Mouse (Mus musculus) lung, embryonic 16.5 days (tissue): Measurements from ENCODE around the gene Ubl4b. TPM values are rescaled to one million over a fixed set of nuclear protein-coding genes. Genes with fewer than 3 reads are reported as not detected.
A peak's percentile ranks its signal among the peaks of the same experiment; 100 is the strongest.

ENCODE experiments used
- ATAC-seq: fragments of 200-750 bp; cut with Nextera tagmentation; 2 replicates; pipeline ENCODE4 v1.8.0; 2017; ENCODE audit warnings: low read depth, mild to moderate bottlenecking, moderate library complexity
- H3K27ac ChIP-seq: fragments of 300-500 bp; sonication (generic); 2 replicates; pipeline ENCODE4 v1.5.1; 2014; ENCODE audit warnings: mild to moderate bottlenecking, control low read depth, low read length
- H3K27me3 ChIP-seq: fragments of 300-500 bp; sonication (generic); 2 replicates; pipeline ENCODE4 v1.6.1; 2014; ENCODE audit warnings: low read depth, low read length, mixed read lengths; ENCODE audit not compliant: control insufficient read depth, insufficient read depth
- H3K36me3 ChIP-seq: fragments of 300-500 bp; sonication (generic); 2 replicates; pipeline ENCODE4 v1.6.1; 2014; ENCODE audit warnings: low read length; ENCODE audit not compliant: control insufficient read depth, insufficient read depth
- H3K4me1 ChIP-seq: fragments of 300-500 bp; sonication (generic); replicated peaks from 2 replicates; pipeline ENCODE4 v1.6.1; 2014; ENCODE audit warnings: low read length, mixed read lengths; ENCODE audit not compliant: control insufficient read depth, insufficient read depth
- H3K4me2 ChIP-seq: fragments of 300-500 bp; sonication (generic); 2 replicates; pipeline ENCODE4 v1.6.1; 2014; ENCODE audit warnings: low read depth, low read length, control low read depth
- H3K4me3 ChIP-seq: fragments of 300-500 bp; sonication (generic); 2 replicates; pipeline ENCODE4 v1.5.1; 2014; ENCODE audit warnings: mild to moderate bottlenecking, low read length, control low read depth
- H3K9ac ChIP-seq: fragments of 300-500 bp; sonication (generic); 2 replicates; pipeline ENCODE4 v1.6.1; 2014; ENCODE audit warnings: low read length, control low read depth
- H3K9me3 ChIP-seq: fragments of 300-500 bp; sonication (generic); 2 replicates; pipeline ENCODE4 v1.6.1; 2016; ENCODE audit warnings: low read length; ENCODE audit not compliant: control insufficient read depth
- WGBS: fragments of 180-500 bp; shearing (Covaris S2); extraction: QIAGEN DNeasy Blood & Tissue Kit; methylation state at CpG from one replicate; pipeline ENCODE4 v1.1.7; 2014; 5-methylcytosine and 5-hydroxymethylcytosine counted together
- polyA plus RNA-seq: library from polyadenylated mRNA; unstranded; fragments of >200 nt; fragmentation: Nextera tagmentation; extraction: Ambion mirVana; gene quantifications from 2 replicates; pipeline ENCODE4 v1.2.1, GENCODE M21; 2015

Ubl4b gene
- polyA plus RNA-seq, 1 experiment from 2014 or later: not detected

GRCm38 (mm10) chr3:107536810-107537503 is 17.9 kb downstream of the Ubl4b start:
- Histone ChIP-seq H3K9me3 (no peaks in the 10 kb centered on the region), H3K4me2 (peak overlapping the region; percentile 40), H3K9ac (no peak overlapping the region), H3K36me3 (no peaks in the 10 kb centered on the region), H3K4me3 (peak overlapping the region; percentile 1), H3K27me3 (peaks cover 4% of the 10 kb centered on the region; the same call in 1 of the 2 replicates), H3K4me1 (peaks cover 8% of the 10 kb centered on the region; the same call in 1 of the 2 replicates), H3K27ac (no peak overlapping the region)
- WGBS: 3% methylated on average over 17 of the region's 17 CpGs
- ATAC-seq: peak; percentile 86

- ATAC-seq: no peak
- 83% methylated on average over 7 of the region's 7 CpGs for WGBS
- no peaks in the 10 kb centered on the region for H3K9me3 ChIP-seq
- peaks cover 8% of the 10 kb centered on the region; the same call in 1 of the 2 replicates for H3K4me1 ChIP-seq
- H3K4me2 ChIP-seq: no peak overlapping the region
- H3K27me3 ChIP-seq: peaks cover 4% of the 10 kb centered on the region; the same call in 1 of the 2 replicates
- no peak overlapping the region for H3K4me3 ChIP-seq
- H3K9ac ChIP-seq: no peak overlapping the region
- no peak overlapping the region for H3K27ac ChIP-seq
- no peaks in the 10 kb centered on the region for H3K36me3 ChIP-seq
These were observed 19.9 kb downstream of the Ubl4b start for GRCm38 (mm10) chr3:107534951-107535350.

DNA sequence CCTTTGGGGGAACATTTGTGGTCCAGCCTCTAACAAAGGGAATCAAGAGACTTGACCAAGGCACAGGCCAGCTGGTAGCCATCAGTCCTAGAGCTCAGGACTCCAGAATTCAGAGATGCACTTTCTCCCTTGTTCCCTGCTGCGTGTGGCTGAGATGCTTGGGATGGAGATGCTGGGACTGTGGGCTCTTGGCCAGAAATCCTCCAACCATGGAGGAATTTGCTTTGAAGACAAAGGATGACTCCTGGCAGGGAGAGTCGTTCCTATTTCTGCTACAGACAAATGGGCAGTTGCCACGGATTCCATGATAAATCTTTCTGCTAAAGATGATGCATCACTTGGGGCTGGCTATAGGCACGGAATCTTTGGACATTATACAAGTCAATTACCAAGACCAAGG is 21.3 kb downstream of the Ubl4b start:
- Histone ChIP-seq H3K4me2 (no peak overlapping the region), H3K27ac (no peak overlapping the region), H3K9me3 (no peaks in the 10 kb centered on the region), H3K9ac (no peak overlapping the region), H3K27me3 (peaks cover 4% of the 10 kb centered on the region; the same call in 1 of the 2 replicates), H3K4me3 (no peak overlapping the region), H3K4me1 (peaks cover 8% of the 10 kb centered on the region; the same call in 1 of the 2 replicates), H3K36me3 (no peaks in the 10 kb centered on the region)
- ATAC-seq: no peak
- 33% methylated on average over 4 of the region's 4 CpGs for WGBS

- H3K27me3 ChIP-seq: no peaks in the 10 kb centered on the region; the same call in 1 of the 2 replicates
- H3K4me1 ChIP-seq: no peaks in the 10 kb centered on the region
- no peaks in the 10 kb centered on the region for H3K9me3 ChIP-seq
- no peak overlapping the region for H3K27ac ChIP-seq
- H3K4me2 ChIP-seq: no peak overlapping the region
- ATAC-seq: no peak
- WGBS: 64% methylated on average over 5 of the region's 5 CpGs
- no peak overlapping the region for H3K9ac ChIP-seq
- H3K36me3 ChIP-seq: no peaks in the 10 kb centered on the region
- H3K4me3 ChIP-seq: no peak overlapping the region
These were observed 24.3 kb downstream of the Ubl4b start for GRCm38 (mm10) chr3:107530581-107530980.

DNA sequence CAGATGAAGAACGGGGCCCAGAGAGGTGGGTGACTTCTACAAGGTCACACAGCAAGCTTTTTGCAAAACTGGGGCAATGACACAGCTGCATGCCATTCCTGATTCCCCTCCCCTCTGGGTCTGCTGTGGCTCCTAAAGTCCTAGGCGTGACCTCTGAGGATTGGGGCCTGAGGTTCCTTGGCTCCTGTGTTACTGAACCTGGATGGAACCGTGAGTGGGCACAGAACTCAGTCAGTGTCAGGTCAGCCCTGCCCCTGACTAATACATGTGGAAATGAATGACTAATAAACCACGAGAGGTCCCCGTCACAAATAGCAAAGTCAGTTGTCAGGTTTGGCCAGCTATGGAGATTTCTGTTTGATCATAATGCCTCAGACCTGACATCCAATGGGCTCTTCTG is 25.7 kb downstream of the Ubl4b start:
- H3K36me3 ChIP-seq: no peaks in the 10 kb centered on the region
- WGBS: 76% methylated on average over 5 of the region's 5 CpGs
- H3K4me2 ChIP-seq: no peak overlapping the region
- H3K27ac ChIP-seq: no peak overlapping the region
- H3K9ac ChIP-seq: no peak overlapping the region
- no peaks in the 10 kb centered on the region; the same call in 1 of the 2 replicates for H3K27me3 ChIP-seq
- H3K4me3 ChIP-seq: no peak overlapping the region
- H3K9me3 ChIP-seq: no peaks in the 10 kb centered on the region
- H3K4me1 ChIP-seq: no peaks in the 10 kb centered on the region
- ATAC-seq: no peak

- H3K9ac ChIP-seq: no peak overlapping the region
- H3K27ac ChIP-seq: no peak overlapping the region
- H3K9me3 ChIP-seq: no peaks in the 10 kb centered on the region
- ATAC-seq: 0 out of 2 replicates have a peak, but pooled peaks have one; percentile 15
- no peak overlapping the region for H3K4me3 ChIP-seq
- 20% methylated on average over 9 of the region's 9 CpGs for WGBS
- H3K4me2 ChIP-seq: no peak overlapping the region
- no peaks in the 10 kb centered on the region for H3K36me3 ChIP-seq
- no peaks in the 10 kb centered on the region for H3K4me1 ChIP-seq
- H3K27me3 ChIP-seq: no peaks in the 10 kb centered on the region
These were observed 26.3 kb downstream of the Ubl4b start for GRCm38 (mm10) chr3:107528401-107529118.

DNA sequence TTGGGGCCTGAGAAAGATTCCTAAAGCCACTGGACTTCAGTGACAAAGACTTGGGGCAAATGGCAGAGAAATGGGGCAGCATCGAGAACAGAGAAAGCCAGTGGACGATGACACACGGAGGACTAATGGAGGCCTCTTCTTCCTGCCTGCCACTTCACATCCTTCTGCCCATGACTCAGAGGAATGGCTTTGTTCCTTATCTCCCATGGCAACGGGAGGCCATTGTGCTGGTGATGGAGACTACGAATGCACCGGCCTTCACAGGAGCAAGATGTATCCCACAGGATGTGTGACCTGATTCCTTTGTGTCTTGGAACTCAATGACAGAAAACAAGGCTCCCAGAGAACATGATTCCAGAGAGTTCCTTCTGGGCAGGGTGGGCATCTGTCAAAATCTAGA is 30.3 kb downstream of the Ubl4b start:
- no peak for ATAC-seq
- Histone ChIP-seq H3K9me3 (no peaks in the 10 kb centered on the region), H3K36me3 (no peaks in the 10 kb centered on the region), H3K4me1 (no peaks in the 10 kb centered on the region), H3K27me3 (no peaks in the 10 kb centered on the region; the same call in 1 of the 2 replicates), H3K9ac (no peak overlapping the region), H3K27ac (no peak overlapping the region), H3K4me2 (no peak overlapping the region), H3K4me3 (no peak overlapping the region)
- 58% methylated on average over 6 of the region's 6 CpGs for WGBS

- no peak for ATAC-seq
- Histone ChIP-seq H3K9me3 (no peaks in the 10 kb centered on the region), H3K27me3 (peaks cover 24% of the 10 kb centered on the region), H3K9ac (no peak overlapping the region), H3K4me1 (peaks cover 11% of the 10 kb centered on the region), H3K36me3 (no peaks in the 10 kb centered on the region), H3K4me2 (no peak overlapping the region), H3K4me3 (no peak overlapping the region), H3K27ac (no peak overlapping the region)
- 76% methylated on average over 5 of the region's 5 CpGs for WGBS
These were observed 33.9 kb downstream of the Ubl4b start for GRCm38 (mm10) chr3:107520931-107521330.

- peaks cover 11% of the 10 kb centered on the region for H3K4me1 ChIP-seq
- H3K27ac ChIP-seq: no peak within 1 kb of the TSS
- peak within 1 kb of the TSS; percentile 71 for H3K4me2 ChIP-seq
- peak within 1 kb of the TSS; percentile 47 for H3K4me3 ChIP-seq
- H3K9me3 ChIP-seq: no peaks in the 10 kb centered on the region
- peak within 1 kb of the TSS; percentile 64 for H3K9ac ChIP-seq
- peak; percentile 78 for ATAC-seq
- WGBS: under 1% methylated on average over 68 of the region's 68 CpGs
- H3K36me3 ChIP-seq: no peaks in the 10 kb centered on the region
- H3K27me3 ChIP-seq: peaks cover 28% of the 10 kb centered on the region
These were observed 37.2 kb downstream of the Ubl4b start, which contains the start of gene Slc6a17 for GRCm38 (mm10) chr3:107517631-107518108. Gene Slc6a17 (minus strand): TSS chr3:107518018.
